Mouse (Mus musculus) cortical plate, adult 2 months (tissue): ENCODE measurements around the gene Cmtm6.
A peak's percentile ranks its signal among the peaks of the same experiment; 100 is the strongest.

Experiments used
- CTCF ChIP-seq: fragments of 200-500 bp; IDR thresholded peaks from 2 replicates; pipeline ENCODE4 v1.5.1; 2011; ENCODE audit warnings: mild to moderate bottlenecking, control low read depth, low read length; ENCODE audit not compliant: insufficient read depth; ENCODE audit errors: extremely low read depth
- POLR2A ChIP-seq: fragments of 200-500 bp; IDR thresholded peaks from 2 replicates; pipeline ENCODE4 v1.6.1; 2011; ENCODE audit warnings: mild to moderate bottlenecking, low read length, control low read depth; ENCODE audit not compliant: insufficient read depth; ENCODE audit errors: extremely low read depth

GRCm38 (mm10) chr9:114727315-114727714 lies 3.6 kb upstream of the Cmtm6 start:
- peak; percentile 69 for TF ChIP-seq CTCF
- no peak for TF ChIP-seq POLR2A
